ENCODE assay signal across 15 mouse cellular contexts in the genomic region with DNA sequence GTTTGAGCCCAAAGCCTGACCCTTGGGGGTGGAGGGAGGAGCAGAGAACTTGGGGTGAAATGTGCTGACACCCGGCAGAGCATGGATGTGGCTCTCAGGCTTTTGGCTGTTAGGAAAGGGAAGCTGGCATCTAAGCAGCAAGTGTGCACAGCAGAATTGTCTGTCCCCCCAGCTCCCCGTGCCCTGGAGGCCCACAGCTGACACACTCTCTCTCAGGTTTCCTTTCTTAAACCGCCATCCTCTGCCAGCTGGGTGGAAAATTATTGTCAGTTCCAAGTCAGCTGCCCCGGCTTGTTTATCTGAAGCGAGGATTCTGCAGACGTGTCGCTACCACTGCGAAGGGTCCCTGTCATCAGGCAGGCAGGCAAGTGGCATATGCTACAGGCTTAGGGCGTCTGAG.
A peak's percentile ranks its signal among the peaks of the same experiment; 100 is the strongest.
DNase-seq lines count a peak whose midpoint lies in the region; ATAC-seq and TF ChIP-seq lines count a peak whose summit lies in the region.
"Had no signal": no experiment of that assay in that cellular context is flagged by ENCODE, and none has a peak within 500 bp of the region (broad histone marks: within the 10 kb centered on the region; RNA-seq: fewer than 3 reads in every experiment).

No protein-coding gene starts in this region.

- TF ChIP-seq POLR2A in lung, adult 2 months (IDR thresholded peaks at IDR 0.05; ENCODE audit: borderline replicate concordance, extremely low read depth, low read depth, low read length), result no peak

- no peak for TF ChIP-seq CTCF in lung, adult 2 months (IDR thresholded peaks at IDR 0.05; ENCODE audit: insufficient read depth, low read length)

- H3K27ac ChIP-seq in kidney, embryonic 14.5 days (ENCODE audit: low read depth, low read length), result no peak overlapping the region
- H3K27ac ChIP-seq: forebrain, embryonic 15.5 days; limb, embryonic 15.5 days had no signal

- no peak overlapping the region for H3K4me2 ChIP-seq in kidney, embryonic 14.5 days (replicated peaks; ENCODE audit: low read depth, low read length)
- H3K4me2 ChIP-seq: forebrain, embryonic 15.5 days; limb, embryonic 15.5 days; midbrain, embryonic 11.5 days had no signal

- H3K27me3 ChIP-seq in kidney, embryonic 14.5 days (ENCODE audit: control insufficient read depth, insufficient read depth, low read length), result no peaks in the 10 kb centered on the region
- H3K27me3 ChIP-seq: forebrain, embryonic 15.5 days; limb, embryonic 15.5 days; Patski had no signal

- no peaks in the 10 kb centered on the region for H3K36me3 ChIP-seq in kidney, embryonic 14.5 days (ENCODE audit: control insufficient read depth, insufficient read depth, low read length)
- H3K36me3 ChIP-seq: forebrain, embryonic 15.5 days; limb, embryonic 15.5 days had no signal

- no peaks in the 10 kb centered on the region for H3K4me1 ChIP-seq in lung, adult 2 months (ENCODE audit: control insufficient read depth, insufficient read depth, low read length)
- no peaks in the 10 kb centered on the region for H3K4me1 ChIP-seq in kidney, embryonic 14.5 days (ENCODE audit: control insufficient read depth, insufficient read depth, low read length)

- ATAC-seq in kidney, embryonic 14.5 days (ENCODE audit: low FRiP score, low TSS enrichment), result no peak
- ATAC-seq: forebrain, embryonic 15.5 days; lung, postnatal 0 days; Patski had no signal

- no peak overlapping the region for H3K4me3 ChIP-seq in lung, adult 2 months (replicated peaks; ENCODE audit: extremely low read depth, low read depth, low read length)
- H3K4me3 ChIP-seq in kidney, embryonic 14.5 days (ENCODE audit: low read length), result no peak overlapping the region
- H3K4me3 ChIP-seq: forebrain, embryonic 15.5 days; limb, embryonic 15.5 days; myocyte had no signal

- H3K9ac ChIP-seq in kidney, embryonic 14.5 days (ENCODE audit: low read depth, low read length), result no peak overlapping the region
- H3K9ac ChIP-seq: forebrain, embryonic 15.5 days; limb, embryonic 15.5 days had no signal

- no peaks in the 10 kb centered on the region for H3K9me3 ChIP-seq in kidney, embryonic 14.5 days (ENCODE audit: control insufficient read depth, low read length)
- H3K9me3 ChIP-seq: forebrain, embryonic 15.5 days; limb, embryonic 15.5 days had no signal

- peak; percentile 20 for DNase-seq in lung, postnatal 10 days
- no peak for DNase-seq in lung, adult 2 months
- DNase-seq in heart, adult 8-10 months (ENCODE audit: low spot score), result peak; percentile 34
- DNase-seq in heart, postnatal 36 days, result peak; percentile 15 to 45
- peak; percentile 63 to 80 for DNase-seq in thymus, postnatal 36 days
- no peak for DNase-seq in cerebellum, postnatal 25 days
- DNase-seq: cerebellum, postnatal 36 days; kidney, postnatal 4 days had no signal

- 25% methylated on average over 9 of the region's 9 CpGs for WGBS in lung, adult 2 months
- WGBS in kidney, embryonic 14.5 days, result 45% methylated on average over 9 of the region's 9 CpGs

- intact Hi-C loops in heart, postnatal 36 days (cut with DNase I), result no loop called here

Comparison
In these comparisons a context has a peak if more than half of its experiments do, and no peak if none do; other contexts are left out.
1. DNase-seq: peak in lung, postnatal 10 days (single experiment), heart, adult 8-10 months (single experiment), heart, postnatal 36 days (2 of 2) and thymus, postnatal 36 days (2 of 2); none in lung, adult 2 months (single experiment) and cerebellum, postnatal 25 days (0 of 2).